Mouse (Mus musculus): ENCODE data around the gene Rdh9. TPM values are rescaled to one million over a fixed set of nuclear protein-coding genes. Genes with fewer than 3 reads are reported as not detected.

The Rdh9 gene
- 1 to 10 TPM in 1 of 2 experiments, not detected in 1; 1.5 TPM for polyA plus RNA-seq (2017; shearing (Covaris generic))

GRCm38 (mm10) chr10:127776011-127776410, at the start of gene Rdh9:
Gene Rdh9, plus strand, starts transcription at chr10:127776386.
- ATAC-seq: no peak

GRCm38 (mm10) chr10:127728437-127728836, 47.7 kb upstream of the Rdh9 start:
- no peak for ATAC-seq

DNA sequence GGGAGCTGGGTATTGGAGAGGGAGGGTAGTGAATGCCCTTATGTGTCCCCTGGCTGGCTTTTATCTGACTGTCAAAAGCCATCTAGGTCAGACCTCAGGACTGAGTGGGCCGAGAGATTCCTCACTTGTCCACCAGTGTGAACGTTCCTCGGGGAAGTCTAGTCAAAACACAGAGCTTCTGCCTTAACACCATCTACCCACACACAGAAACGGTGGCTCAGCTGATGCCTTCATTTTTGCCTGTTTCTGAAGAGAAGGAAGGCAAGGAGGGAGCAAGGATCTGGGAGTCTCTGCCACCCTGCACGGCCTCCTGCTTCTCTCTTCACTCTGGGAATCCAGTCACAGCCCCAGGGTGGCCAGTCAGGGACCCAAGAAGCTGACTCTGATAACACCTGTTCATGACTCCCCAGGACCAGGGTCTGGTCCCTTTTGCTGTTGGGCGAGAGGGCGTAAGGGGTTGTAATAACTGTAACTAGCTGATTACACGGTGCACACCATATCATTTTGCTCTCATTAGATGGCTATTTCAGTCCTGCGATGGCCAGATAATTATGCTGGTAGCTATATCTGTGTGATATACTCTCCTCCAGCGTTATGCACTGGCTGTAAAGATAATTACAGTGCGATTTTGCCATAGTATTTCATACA, 45.8 kb upstream of the Rdh9 start:
- no peak for ATAC-seq

DNA sequence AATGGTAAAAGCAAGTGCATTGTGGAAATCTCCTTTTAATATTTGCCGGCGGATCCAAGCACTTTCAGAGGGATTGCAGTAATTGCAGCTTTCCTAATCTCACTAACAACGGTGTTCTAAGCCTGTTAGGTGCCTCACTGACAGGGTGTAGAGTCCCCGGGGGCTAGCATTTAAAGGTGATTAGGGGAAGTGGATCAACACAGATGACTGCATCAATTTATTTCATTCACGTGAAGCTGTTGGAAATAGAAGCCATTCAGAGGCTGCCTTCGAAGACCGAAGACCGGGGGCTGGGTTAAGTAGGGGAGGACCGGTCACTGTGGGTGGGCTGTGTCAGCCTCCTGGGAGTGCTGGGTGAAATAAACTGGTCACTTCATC, 45.3 kb upstream of the Rdh9 start:
- no peak for ATAC-seq

DNA sequence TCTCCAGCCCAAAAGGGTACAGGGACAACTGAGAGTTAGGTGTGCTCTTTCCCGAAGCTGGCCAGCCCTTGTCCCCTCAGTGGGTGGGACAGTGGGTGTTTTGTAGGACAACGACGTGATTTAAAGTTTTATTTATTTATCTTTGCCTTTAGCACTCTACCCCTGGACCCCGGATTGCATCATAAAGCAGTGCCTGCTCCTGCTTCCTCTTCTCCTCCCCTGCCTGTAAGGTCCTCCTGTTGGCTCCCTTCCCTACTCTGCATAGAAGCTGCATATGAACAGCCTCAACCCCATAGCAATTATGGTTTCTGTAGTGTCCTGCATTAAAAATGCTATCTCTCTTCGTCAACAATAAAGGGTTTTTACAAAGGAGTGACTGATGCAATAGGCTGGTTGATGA, 44.8 kb upstream of the Rdh9 start:
- ATAC-seq: no peak

DNA sequence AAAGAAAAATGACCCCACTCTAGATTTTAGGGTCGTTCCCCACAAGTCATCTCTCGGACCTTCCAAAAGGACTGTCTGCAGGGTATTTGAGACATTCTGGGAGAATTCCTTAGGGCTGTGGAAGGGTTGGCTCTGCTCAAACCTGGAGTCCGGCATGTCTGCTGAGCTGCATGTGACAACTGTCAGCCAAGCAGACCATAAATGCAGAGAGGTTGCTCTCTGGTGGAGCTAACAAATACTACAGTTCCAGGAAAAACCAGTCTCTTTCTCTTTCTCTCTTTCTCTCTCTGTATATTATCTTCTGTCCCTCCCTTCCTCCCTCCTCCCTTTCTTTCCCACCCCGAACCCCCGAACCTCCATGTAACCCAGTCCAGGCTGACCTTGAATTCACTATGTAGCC, 41.8 kb upstream of the Rdh9 start:
- no peak for ATAC-seq

DNA sequence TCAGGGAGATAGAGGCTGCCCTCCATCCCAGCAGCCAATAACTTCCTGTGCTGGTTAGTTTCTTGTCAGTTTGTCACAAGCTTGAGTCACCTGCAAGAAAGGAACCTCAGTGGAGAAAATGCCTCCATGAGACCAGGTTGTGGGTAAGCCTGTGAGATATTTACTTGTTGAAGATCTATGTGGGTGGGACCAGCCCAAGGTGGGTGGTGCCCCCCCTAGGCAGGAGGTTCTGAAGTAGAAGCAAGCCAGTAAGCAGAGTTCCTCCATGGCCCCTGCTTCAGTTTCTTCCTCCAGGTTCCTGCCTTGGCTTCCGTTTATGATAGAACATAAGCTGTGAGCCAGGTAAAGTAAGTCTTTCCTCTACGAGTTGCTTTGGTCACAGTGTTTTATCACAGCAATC, 39.9 kb upstream of the Rdh9 start:
- ATAC-seq: no peak

DNA sequence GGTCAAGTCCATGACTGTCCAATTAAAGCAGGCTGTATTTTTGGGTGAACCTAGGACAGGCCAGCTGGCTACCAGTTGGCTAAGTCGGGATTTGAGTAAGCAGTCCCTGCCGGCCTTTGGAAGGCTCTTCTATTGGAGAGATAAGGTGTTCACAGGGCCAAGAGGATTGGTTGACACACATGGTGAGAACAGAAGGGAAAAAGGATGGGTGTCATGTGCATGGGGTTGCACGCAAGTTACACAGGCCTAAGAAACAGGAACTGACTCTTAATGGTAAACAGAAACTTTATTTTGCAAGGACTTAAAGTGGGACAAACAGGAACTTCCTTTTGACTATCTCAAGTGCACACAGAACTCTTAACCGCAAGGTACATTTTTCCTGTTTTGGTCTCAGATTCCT, 39.3 kb upstream of the Rdh9 start:
- no peak for ATAC-seq

- ATAC-seq: no peak
These were observed 38.6 kb upstream of the Rdh9 start for GRCm38 (mm10) chr10:127737552-127737951.

DNA sequence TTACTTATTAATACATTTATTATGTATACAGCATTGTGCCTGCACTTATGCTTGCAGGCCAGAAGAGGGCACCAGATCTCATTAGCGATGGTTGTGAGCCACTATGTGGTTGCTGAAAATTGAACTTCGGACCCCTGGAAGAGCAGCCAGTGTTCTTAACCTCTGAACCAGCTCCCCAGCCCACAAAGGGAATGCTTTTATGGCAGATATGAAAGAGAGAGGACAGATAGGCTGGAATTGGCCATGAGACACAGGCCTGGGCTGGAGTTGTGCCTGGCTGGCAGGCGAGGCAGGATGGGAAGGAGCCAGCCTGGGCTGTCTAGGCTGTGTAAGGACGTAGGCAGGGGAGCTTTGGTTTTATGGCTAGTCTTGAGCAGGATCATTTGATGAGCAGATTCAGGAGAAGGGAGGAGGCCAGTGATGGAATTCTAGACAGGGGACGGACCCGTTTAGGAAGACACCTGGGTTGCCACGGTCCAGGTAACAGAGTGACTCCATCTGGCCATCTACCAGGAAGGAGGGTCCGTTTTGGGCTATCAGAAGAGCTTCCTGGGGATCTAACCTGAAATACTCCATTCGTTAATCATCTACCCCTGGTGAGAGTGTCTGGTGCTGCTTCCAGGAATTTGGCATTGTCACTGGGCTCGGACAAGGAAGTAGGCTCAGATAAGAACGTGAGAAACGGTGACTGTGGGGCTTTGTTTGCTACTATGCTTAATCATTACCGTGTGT, 37.9 kb upstream of the Rdh9 start:
- no peak for ATAC-seq

DNA sequence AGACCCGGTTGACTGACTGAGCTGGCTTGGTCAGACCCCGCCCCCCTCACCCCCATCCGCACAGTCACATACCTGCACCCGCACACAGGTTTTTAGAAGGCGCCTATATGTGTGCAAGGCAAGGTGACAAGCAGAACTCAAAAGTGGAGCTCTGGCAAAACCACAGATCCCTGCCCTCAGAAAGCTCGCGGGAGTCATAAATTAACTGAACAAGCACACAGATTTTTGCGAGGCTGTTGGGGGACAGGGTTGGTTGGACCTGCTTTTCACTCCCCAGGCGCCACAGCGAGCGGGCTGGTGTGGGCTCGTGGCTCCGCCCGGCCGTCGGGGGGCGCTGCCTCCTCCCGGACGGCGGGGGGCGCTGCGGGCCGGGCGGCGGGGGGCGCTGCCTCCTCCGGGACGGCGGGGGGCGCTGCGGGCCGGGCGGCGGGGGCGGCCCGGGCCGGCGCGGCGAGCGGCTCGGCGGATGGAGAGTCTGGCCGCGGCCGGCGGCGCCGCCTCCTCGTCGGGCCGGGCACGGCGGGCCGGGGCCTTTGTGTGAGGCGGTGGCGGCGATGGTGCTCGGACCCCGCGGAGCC, 37.0 kb upstream of the Rdh9 start, which contains the start of gene Zbtb39:
Gene Zbtb39, plus strand, starts transcription at position 456 of the 578 bp plus-strand sequence.
- ATAC-seq: peak; percentile 79

DNA sequence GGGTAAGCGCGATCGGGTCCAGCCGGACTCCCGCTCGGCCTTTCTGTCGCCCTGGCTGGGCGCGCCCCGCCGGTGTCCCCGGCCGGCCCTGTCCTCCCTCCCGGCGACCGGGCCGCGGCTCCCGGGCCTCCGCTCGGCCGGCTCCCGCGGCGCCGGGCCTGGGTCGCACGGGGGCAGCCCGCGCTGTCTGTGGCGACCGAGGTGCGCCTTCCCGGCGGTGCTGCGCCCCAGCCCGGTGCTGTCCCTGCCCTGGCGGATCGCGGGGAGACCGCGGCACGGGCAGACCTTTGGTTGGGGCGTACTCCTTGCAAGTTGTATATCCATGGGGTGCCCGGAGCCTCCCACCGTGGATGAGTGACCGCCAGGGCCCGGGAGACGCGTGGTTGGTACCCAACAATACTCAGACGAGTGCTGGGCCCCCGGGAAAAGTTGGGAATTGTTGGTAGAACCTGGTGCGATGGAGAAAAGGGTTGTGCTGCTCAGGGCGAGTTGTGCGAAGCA, 36.5 kb upstream of the Rdh9 start:
- peak; percentile 62 for ATAC-seq

- peak; percentile 54 for ATAC-seq
These were observed 31.5 kb upstream of the Rdh9 start for GRCm38 (mm10) chr10:127744661-127745060.

DNA sequence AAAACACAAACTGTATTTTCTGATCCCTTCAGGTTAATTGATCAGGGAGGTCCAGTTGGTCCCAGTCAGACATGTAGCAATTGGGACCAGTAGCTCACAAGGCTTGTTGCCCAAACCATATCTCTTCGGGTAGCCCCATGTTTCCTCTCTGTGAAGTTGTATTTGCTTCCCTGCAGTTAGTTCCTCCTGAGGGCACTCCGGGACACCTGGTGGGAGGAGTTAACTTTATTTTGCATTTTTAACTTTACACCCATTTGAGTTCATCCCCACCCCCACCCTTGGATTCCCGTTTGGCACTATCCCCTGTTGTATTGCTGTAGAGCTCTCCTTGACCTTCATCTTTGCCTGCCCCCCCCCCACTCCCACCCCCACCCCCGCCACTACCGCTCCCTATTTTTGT, 30.3 kb upstream of the Rdh9 start:
- no peak for ATAC-seq

GRCm38 (mm10) chr10:127747254-127747653, 28.9 kb upstream of the Rdh9 start:
- ATAC-seq: no peak

- no peak for ATAC-seq
These were observed 27.2 kb upstream of the Rdh9 start for GRCm38 (mm10) chr10:127748847-127749612.

DNA sequence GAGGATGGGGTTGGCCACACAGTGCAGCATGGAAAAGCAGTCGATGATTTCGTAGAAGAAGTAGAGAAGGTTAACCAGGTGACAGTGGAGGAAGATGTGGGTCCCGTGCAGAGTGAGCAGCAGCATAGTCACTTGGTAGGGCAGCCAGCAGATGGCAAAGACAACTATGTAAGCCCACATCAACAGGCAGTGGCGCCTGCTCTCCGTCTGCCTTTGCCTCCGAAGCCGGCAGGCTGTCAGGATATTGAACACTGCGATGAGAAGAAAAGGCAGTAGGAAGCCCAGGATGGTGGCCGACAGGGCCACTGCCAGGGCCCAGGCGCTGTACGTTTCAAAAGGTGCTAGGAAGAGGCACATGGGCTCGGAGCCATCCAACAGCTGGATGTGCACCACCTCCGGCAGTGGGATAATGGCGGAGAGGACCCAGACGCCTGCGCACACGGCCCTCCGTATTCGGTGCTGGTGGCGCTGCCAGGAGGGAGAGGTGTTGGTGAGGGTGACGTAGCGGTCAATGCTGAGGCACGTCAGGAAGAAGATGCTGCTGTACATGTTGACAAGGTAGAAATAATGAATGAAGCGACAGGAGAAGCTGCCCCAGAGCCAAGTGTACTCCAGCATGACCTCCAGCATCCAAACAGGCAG, 25.9 kb upstream of the Rdh9 start:
- ATAC-seq: no peak

DNA sequence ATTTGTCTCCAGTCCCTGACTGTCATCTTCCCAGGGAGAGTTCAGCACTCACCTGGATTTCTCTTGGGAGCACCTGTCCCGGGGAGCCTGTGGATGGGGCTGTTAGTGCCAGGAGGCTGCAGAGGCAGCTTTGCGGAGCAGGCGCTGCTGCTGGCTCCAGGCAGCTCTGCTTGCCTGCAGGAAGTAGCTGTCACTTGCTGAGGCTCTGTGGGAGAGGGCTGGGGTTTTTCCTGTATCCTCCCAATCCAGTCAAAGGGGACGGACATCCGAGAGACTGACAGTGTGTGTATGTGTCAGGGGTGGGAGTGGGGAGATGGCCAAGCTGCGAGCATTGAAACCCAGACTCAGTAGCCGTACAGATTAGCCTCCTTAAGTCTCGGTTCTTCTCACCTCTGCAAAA, 24.6 kb upstream of the Rdh9 start, which contains the start of gene Gpr182:
Gene Gpr182, minus strand, starts transcription at position 185 of the 400 bp plus-strand sequence.
- ATAC-seq: no peak

DNA sequence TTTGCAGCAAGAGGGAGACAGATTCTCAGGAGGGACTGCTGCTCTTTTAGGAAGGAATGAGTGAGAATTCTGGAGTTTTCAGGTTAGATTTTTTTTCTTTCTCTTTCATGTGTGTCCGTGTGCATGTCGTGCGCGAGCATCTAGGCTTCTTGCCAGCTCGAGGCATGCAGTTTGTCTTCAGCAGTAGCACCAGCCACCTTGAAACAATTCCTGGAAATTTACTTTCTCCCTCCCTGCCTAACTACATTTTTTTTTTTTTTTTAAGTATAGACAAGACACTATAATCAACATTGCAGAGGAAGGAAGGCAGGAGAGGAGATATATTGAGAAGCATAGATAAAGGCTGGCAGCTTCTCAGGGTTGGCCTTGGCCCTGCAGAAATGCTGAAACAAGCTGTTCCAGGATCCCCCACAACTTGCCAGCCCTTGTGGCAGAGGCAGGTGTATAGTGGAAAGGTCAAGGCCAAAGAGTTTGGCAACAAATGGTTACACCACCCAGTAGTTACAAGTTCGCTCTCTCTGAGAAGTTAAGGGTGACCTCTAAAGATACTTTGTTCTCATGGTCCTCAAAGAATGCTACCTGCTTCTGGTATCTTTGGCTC, 21.5 kb upstream of the Rdh9 start:
- no peak for ATAC-seq

DNA sequence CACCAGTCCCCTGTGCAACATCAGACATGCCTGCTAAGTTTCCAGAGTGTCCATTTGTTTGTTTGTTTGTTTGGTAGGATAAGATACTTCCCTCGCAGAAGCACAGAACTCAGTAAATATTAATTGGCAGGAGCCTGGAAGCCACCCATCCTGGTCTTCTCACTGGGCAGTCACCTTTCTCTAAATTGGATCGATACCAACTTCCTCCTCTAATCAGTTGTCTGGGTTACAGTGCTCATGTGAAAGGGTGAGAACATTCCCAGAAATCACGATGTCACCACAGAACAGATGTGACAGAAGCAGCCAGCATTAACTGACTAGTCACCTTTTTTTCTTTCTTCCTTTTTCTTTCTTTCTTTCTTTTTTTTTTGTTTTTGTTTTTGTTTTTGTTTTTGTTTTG, 20.9 kb upstream of the Rdh9 start:
- no peak for ATAC-seq

- no peak for ATAC-seq
These were observed 20.3 kb upstream of the Rdh9 start for GRCm38 (mm10) chr10:127755770-127756468.
